Mouse (Mus musculus): ENCODE measurements around the gene Hist1h2ai.
"Not testable (repeated sequence)": the region's sequence is repeated elsewhere in the genome, so short reads cannot be mapped to it uniquely, and the experiment has no call there.

GRCm38 (mm10) chr13:21716540-21717391 is 544 bp downstream of the Hist1h2ai start:
- not testable (repeated sequence) for TF ChIP-seq POLR2A (IDR thresholded peaks at IDR 0.05; ENCODE audit: borderline replicate concordance, low read depth, low read length); CTCF (IDR thresholded peaks at IDR 0.05; ENCODE audit: low read depth, low read length)

Data from bone marrow macrophage, adult 2 months (primary cell).